Mouse (Mus musculus) liver, adult 2 months (tissue): ENCODE measurements around the gene Kif13a. TPM values are rescaled to one million over a fixed set of nuclear protein-coding genes. Genes with fewer than 3 reads are reported as not detected.
A peak's percentile ranks its signal among the peaks of the same experiment; 100 is the strongest.

Experiments
- DNase-seq: peaks from one replicate; pipeline ENCODE4 v3.0.0-alpha.2; 2011; ENCODE audit warnings: low read depth, low spot score; ENCODE audit errors: extremely low read depth
- H3K27ac ChIP-seq: fragments of 200-500 bp; replicated peaks from 2 replicates; pipeline ENCODE4 v1.5.1; 2012; ENCODE audit warnings: low read depth, mild to moderate bottlenecking, control low read depth, inconsistent platforms, low read length; ENCODE audit not compliant: insufficient read depth
- H3K27me3 ChIP-seq: fragments of 200-500 bp; 2 replicates; pipeline ENCODE4 v1.6.1; 2012; ENCODE audit warnings: mild to moderate bottlenecking, moderate library complexity, low read length, inconsistent platforms; ENCODE audit not compliant: control insufficient read depth, insufficient read depth
- H3K36me3 ChIP-seq: fragments of 200-500 bp; 2 replicates; pipeline ENCODE4 v1.6.1; 2012; ENCODE audit warnings: low read length, inconsistent platforms; ENCODE audit not compliant: control insufficient read depth, insufficient read depth
- H3K4me1 ChIP-seq: fragments of 200-500 bp; 2 replicates; pipeline ENCODE4 v1.6.1; 2011; ENCODE audit warnings: low read length; ENCODE audit not compliant: control insufficient read depth, insufficient read depth
- H3K4me3 ChIP-seq: fragments of 200-500 bp; 2 replicates; pipeline ENCODE4 v1.5.1; 2011; ENCODE audit warnings: low read depth, mild to moderate bottlenecking, control low read depth, low read length, moderate library complexity; ENCODE audit not compliant: insufficient read depth
- H3K79me2 ChIP-seq: fragments of 200-500 bp; 2 replicates; pipeline ENCODE4 v1.6.1; 2012; ENCODE audit warnings: inconsistent platforms, mild to moderate bottlenecking, low read length, moderate library complexity; ENCODE audit not compliant: control insufficient read depth, insufficient read depth
- H3K9ac ChIP-seq: fragments of 200-500 bp; 2 replicates; pipeline ENCODE4 v1.6.1; 2012; ENCODE audit warnings: low read depth, mild to moderate bottlenecking, control low read depth, inconsistent platforms, low read length
- CTCF ChIP-seq: fragments of 200-500 bp; IDR thresholded peaks from 2 replicates; pipeline ENCODE4 v1.5.1; 2011; ENCODE audit warnings: low read depth, low read length, control low read depth
- POLR2A ChIP-seq: fragments of 200-500 bp; IDR thresholded peaks from 2 replicates; pipeline ENCODE4 v1.6.1; 2011; ENCODE audit warnings: low read length, control low read depth; ENCODE audit not compliant: insufficient read depth; ENCODE audit errors: extremely low read depth
- WGBS: fragments of 180-500 bp; shearing (Covaris S2); methylation state at CpG from one replicate; pipeline ENCODE4 v1.1.7; 2018; 5-methylcytosine and 5-hydroxymethylcytosine counted together
- polyA plus RNA-seq: library from polyadenylated mRNA; depleted of rRNA; stranded (reverse); fragments of >200 nt; gene quantifications from 2 replicates; pipeline ENCODE4 v1.2.3, GENCODE M21; 2012
- total RNA-seq: library from RNA; depleted of rRNA; stranded (reverse); fragments of >200 nt; gene quantifications from 2 replicates; pipeline ENCODE4 v1.2.3, GENCODE M21; 2014

Kif13a gene
- total and polyA plus RNA-seq, 2 experiments = 6.6 to 11.1 TPM

GRCm38 (mm10) chr13:46852470-46852869 is 77.2 kb downstream of the Kif13a start:
- 98% methylated on average over 4 of the region's 4 CpGs for WGBS
- no peak for DNase-seq
- H3K79me2 ChIP-seq = no peaks in the 10 kb centered on the region
- H3K4me1 ChIP-seq = 0 out of 2 replicates have a peak, but pooled peaks cover 4% of the 10 kb centered on the region
- no peaks in the 10 kb centered on the region for H3K36me3 ChIP-seq
- no peak for TF ChIP-seq POLR2A
- 0 out of 2 replicates have a peak, but pooled peaks have one; percentile 21 for TF ChIP-seq CTCF
- H3K9ac ChIP-seq = no peak overlapping the region
- H3K27me3 ChIP-seq = no peaks in the 10 kb centered on the region
- no peak overlapping the region for H3K4me3 ChIP-seq
- no peak overlapping the region for H3K27ac ChIP-seq

GRCm38 (mm10) chr13:46845456-46845855 is 84.2 kb downstream of the Kif13a start:
- no peak overlapping the region for H3K27ac ChIP-seq
- TF ChIP-seq CTCF (no peak), POLR2A (no peak)
- H3K4me3 ChIP-seq = no peak overlapping the region
- DNase-seq = no peak
- no peaks in the 10 kb centered on the region for H3K27me3 ChIP-seq
- H3K4me1 ChIP-seq = no peaks in the 10 kb centered on the region
- H3K36me3 ChIP-seq = no peaks in the 10 kb centered on the region; the same call in 1 of the 2 replicates
- 94% methylated on average over 9 of the region's 9 CpGs for WGBS
- H3K9ac ChIP-seq = no peak overlapping the region
- H3K79me2 ChIP-seq = no peaks in the 10 kb centered on the region

GRCm38 (mm10) chr13:46844561-46845235 is 85.0 kb downstream of the Kif13a start:
- 87% methylated on average over 12 of the region's 12 CpGs for WGBS
- DNase-seq = no peak
- Histone ChIP-seq H3K79me2 (no peaks in the 10 kb centered on the region), H3K4me1 (no peaks in the 10 kb centered on the region), H3K9ac (no peak overlapping the region), H3K4me3 (no peak overlapping the region), H3K27me3 (no peaks in the 10 kb centered on the region), H3K36me3 (no peaks in the 10 kb centered on the region; the same call in 1 of the 2 replicates), H3K27ac (no peak overlapping the region)
- TF ChIP-seq POLR2A (no peak), CTCF (no peak)

- no peaks in the 10 kb centered on the region for H3K79me2 ChIP-seq
- WGBS = 90% methylated on average over 3 of the region's 3 CpGs
- no peaks in the 10 kb centered on the region for H3K27me3 ChIP-seq
- H3K36me3 ChIP-seq = no peaks in the 10 kb centered on the region; the same call in 1 of the 2 replicates
- H3K4me3 ChIP-seq = no peak overlapping the region
- no peak overlapping the region for H3K9ac ChIP-seq
- TF ChIP-seq CTCF (no peak), POLR2A (no peak)
- no peaks in the 10 kb centered on the region for H3K4me1 ChIP-seq
- DNase-seq = no peak
- H3K27ac ChIP-seq = no peak overlapping the region
Observed at GRCm38 (mm10) chr13:46843646-46844045, 86.0 kb downstream of the Kif13a start.

GRCm38 (mm10) chr13:46842185-46842584 is 87.5 kb downstream of the Kif13a start:
- Histone ChIP-seq H3K36me3 (no peaks in the 10 kb centered on the region; the same call in 1 of the 2 replicates), H3K9ac (no peak overlapping the region), H3K4me3 (no peak overlapping the region), H3K27ac (no peak overlapping the region), H3K27me3 (no peaks in the 10 kb centered on the region), H3K79me2 (no peaks in the 10 kb centered on the region), H3K4me1 (no peaks in the 10 kb centered on the region)
- 82% methylated on average over 8 of the region's 8 CpGs for WGBS
- no peak for DNase-seq
- TF ChIP-seq CTCF = no peak
- no peak for TF ChIP-seq POLR2A

- WGBS = 95% methylated on average over 3 of the region's 3 CpGs
- no peak overlapping the region for H3K9ac ChIP-seq
- H3K36me3 ChIP-seq = no peaks in the 10 kb centered on the region; the same call in 1 of the 2 replicates
- TF ChIP-seq POLR2A (no peak), CTCF (no peak)
- H3K79me2 ChIP-seq = no peaks in the 10 kb centered on the region
- DNase-seq = no peak
- no peaks in the 10 kb centered on the region for H3K27me3 ChIP-seq
- no peak overlapping the region for H3K4me3 ChIP-seq
- no peaks in the 10 kb centered on the region for H3K4me1 ChIP-seq
- no peak overlapping the region for H3K27ac ChIP-seq
Observed at GRCm38 (mm10) chr13:46841668-46842067, 88.0 kb downstream of the Kif13a start.
